Mouse (Mus musculus) brain, embryonic 18.5 days (tissue): ENCODE data around the gene Cga.
"Not testable (repeated sequence)": the region's sequence is repeated elsewhere in the genome, so short reads cannot be mapped to it uniquely, and the experiment has no call there.

Source experiments
- DNase-seq: peaks from one replicate; pipeline ENCODE4 v3.0.0-alpha.2; 2012; ENCODE audit warnings: low read depth, low spot score

Gene Cga

DNA sequence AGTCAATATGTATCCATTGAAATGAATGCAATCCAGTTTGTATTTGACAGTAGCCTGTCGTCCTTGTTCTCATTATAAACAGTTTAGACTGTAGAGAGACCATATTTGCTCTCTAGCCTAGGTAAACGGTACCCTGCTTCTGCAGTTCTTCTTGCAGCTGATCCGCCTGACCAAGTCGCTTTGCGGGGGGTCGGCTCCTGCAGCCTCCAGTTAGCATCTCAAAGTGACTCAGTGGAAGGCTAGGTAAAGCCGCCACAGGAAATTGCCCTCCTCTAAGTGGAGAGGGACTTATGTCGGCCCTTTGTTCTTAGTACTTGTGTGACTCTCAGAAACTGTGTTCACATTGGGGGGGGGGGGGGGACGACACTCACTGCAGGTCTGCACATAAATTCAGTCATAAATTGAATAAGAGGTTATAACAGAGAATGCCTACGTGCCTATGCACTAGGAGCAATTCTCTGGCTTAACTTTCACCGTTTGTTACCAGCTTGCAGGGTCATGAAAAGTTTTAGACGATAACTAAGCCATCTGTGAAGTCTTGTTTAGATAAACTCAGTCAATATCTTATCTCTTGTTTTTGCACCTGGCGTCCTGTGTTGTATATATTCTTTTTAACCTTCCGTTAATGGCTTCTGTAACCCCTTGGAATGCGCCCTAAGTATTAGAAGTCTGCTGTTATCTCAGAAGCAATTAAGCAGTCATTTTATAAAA is 4.3 kb upstream of the Cga start:
- no peak for DNase-seq

GRCm38 (mm10) chr4:34889812-34890185 is 3.8 kb upstream of the Cga start:
- no peak for DNase-seq

DNA sequence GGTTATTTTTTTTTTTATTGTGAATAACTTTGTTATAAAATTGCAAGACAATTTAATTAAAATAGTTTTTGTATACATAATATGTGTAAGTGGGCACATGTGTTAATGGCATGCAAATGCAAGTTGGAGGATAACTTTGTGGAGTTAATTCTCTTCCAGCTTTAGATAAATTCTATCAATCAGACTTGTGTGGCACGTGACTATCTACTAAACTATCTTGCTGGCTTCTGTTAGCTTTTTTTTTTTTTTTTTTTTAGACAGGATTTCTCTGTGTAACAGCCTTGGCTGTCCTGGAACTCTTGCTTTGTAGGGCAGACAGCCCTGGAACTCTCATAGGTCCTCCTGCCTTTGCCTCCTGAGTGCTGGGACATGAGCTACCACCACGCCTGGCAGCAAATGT is 4.9 kb downstream of the Cga start:
- DNase-seq = no peak

DNA sequence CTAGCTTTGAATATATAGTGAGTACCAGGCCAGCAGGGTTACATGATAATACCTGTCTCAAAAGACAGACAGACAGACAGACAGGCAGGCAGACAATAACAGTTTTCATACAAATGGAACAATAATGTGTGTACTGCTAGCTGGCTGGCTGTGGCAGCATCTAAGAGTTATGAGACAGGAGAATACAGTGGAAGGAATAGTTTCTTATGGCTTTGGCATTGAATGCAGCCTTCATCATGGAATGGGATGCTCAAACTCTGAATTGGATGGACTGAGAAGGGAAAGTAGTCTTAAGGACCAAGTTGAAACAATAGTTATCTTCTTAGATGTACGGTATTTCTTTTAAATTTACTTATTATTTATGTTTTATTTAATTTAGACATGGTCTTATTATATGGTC is 5.7 kb downstream of the Cga start:
- no peak for DNase-seq

DNA sequence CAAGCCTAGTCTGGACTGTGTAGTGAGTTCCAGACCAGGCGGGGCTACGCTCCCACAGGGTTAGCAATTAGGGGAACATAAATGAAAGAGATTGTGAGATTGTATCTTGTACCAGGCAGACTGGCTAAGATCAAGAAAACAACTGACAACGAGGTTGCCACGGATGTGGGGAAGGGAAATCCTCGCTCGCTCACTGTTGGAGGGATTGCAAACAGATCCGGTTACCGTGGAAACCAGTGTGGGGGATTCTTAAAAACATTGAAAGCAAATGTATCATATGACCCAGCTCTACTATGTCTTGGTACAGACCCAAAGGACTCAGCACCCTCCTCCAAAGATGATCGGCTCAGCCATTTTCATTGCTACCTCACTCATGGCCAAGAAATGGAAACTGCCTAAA is 6.6 kb downstream of the Cga start:
- DNase-seq = no peak

- no peak for DNase-seq
Measured at GRCm38 (mm10) chr4:34901166-34901565, 7.6 kb downstream of the Cga start.

DNA sequence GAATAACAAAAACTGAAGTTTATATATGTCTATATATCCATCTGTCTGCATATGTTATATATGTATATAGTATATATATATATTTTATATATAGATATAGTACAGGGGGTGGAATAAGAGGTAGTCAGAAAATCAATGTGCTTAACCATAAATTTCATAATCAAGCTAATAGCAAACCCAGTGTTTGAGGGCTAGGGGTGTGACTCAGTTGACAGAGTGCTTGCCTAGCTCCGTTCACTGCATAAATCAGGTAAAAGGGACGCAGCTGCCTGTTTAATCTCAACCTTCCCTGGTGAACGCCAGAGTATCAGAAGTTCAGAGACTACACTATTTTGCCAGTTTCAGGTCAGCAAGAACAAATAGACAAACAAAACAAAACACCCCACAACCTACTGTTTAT is 8.0 kb downstream of the Cga start:
- DNase-seq = not testable (repeated sequence)

GRCm38 (mm10) chr4:34905396-34905795 is 11.8 kb downstream of the Cga start:
- DNase-seq = no peak

- DNase-seq = no peak
Measured at GRCm38 (mm10) chr4:34906151-34906550, 12.6 kb downstream of the Cga start.

GRCm38 (mm10) chr4:34907026-34907425 is 13.4 kb downstream of the Cga start:
- DNase-seq = no peak

DNA sequence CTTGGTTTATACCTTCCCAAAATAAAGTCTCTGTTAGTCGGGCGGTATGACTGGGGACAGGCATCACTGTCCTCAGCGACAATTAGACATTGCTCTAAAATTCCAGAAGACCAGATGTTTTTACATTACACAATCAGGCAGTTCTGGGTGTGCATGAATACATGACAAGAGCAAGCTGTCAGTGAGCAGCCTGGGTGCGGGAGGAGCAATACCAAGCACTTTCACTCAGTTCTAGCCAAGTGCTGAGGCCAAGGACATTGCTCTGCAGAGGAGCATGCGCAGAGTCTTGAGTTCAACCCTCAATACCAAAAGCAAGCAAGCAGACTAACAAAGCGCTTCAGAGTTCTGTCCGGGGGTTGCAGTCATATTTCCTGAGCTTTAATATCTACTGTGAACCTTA is 14.5 kb downstream of the Cga start:
- no peak for DNase-seq

GRCm38 (mm10) chr4:34911401-34911800 is 17.8 kb downstream of the Cga start:
- DNase-seq = no peak

DNA sequence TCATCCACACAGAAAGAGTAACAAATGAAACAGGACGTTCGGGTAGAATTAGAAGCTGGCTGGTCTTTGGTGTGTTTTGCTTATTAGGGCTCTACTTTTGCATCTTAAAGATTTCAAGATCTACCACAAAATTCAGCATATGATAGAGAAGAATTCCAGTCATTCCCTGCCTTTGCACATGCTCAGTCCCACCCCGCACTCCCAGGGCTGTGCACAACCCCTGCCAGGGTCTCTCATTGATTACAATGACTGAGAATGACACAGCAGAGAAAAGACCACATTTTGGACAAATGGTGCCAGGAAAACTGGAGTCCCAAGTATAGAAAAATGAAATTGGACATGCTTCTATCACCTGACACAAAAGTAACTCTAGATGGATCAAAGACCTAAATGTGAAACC is 18.6 kb downstream of the Cga start:
- DNase-seq = no peak

DNA sequence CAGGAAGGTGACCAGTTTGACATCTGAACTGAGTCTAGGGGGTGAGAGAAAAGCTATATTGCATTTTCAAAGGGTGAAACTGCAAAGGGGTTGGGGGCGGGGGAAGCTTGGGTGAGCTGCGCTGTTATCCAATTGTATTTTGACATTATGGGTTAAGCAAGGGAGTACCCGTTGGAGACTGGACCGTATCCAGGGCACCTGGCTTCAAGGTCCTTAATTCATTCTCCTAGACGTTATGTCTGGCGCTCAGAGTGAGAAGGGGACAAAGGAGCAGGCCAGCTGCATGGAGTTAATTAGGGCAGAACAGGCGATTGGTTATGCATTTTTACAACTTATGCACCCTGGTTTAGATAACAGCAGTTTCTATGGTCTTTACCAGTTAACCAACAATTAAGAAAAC is 23.8 kb downstream of the Cga start:
- DNase-seq = no peak

GRCm38 (mm10) chr4:34922177-34922870 is 28.7 kb downstream of the Cga start:
- DNase-seq = peak; percentile 46

- DNase-seq = not testable (repeated sequence)
Measured at GRCm38 (mm10) chr4:34928386-34928785, 34.8 kb downstream of the Cga start.

DNA sequence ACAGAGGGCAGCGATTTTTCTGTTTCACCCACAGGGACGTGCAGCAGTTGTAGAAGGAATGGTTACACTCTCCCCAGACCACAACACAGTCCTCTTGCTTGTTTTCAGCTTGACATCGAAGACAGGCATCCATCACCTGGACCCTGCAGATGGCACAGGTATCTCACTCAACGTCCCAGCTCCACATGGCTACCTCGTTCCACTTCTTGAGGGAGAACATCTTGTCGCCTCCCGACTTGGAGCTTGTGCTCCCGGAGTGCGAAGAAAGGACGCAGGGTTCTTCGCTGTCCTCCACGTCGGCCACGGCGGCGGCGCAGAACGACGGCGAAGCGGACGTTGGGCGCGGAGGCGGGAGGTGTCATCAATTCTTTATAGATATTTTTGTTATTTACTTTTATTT is 47.5 kb downstream of the Cga start:
- DNase-seq = no peak

- DNase-seq = no peak
Measured at GRCm38 (mm10) chr4:34947181-34947580, 53.6 kb downstream of the Cga start.

DNA sequence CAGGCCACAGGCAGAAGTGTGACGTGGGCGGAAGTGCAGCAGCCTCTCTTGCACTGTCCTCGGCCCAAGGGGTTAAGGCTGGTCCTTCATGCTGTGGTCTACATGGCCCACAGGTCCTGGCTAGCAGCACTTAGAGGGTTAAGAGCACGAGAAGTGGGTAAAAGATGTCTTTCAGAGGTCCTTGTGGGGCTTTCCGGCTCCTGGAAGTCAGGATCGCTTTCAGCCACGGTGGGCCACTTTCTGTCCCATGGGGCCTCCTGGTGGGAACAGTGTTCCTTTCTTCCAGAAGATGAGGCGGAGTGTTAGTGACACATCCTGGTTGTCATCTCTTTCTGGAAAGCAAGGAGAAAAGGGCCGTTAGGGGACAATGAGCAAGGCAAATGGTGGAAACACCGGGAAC is 60.1 kb downstream of the Cga start:
- no peak for DNase-seq
